Mouse (Mus musculus) hindbrain, embryonic 14.5 days (tissue): Measurements from ENCODE around the gene Ccdc74a. TPM values are rescaled to one million over a fixed set of nuclear protein-coding genes. Genes with fewer than 3 reads are reported as not detected.

ENCODE experiments used
- ATAC-seq: fragments of 200-750 bp; cut with Nextera tagmentation; 2 replicates; pipeline ENCODE4 v1.8.0; 2017; ENCODE audit warnings: moderate number of reproducible peaks, mild to moderate bottlenecking, moderate TSS enrichment, moderate library complexity; ENCODE audit not compliant: low FRiP score
- DNase-seq: peaks from one replicate; pipeline ENCODE4 v3.0.0-alpha.2; 2015; ENCODE audit warnings: low spot score
- H3K27ac ChIP-seq: fragments of 300-500 bp; sonication (generic); 2 replicates; pipeline ENCODE4 v1.5.1; 2014; ENCODE audit warnings: mild to moderate bottlenecking, moderate library complexity
- H3K27me3 ChIP-seq: fragments of 300-500 bp; sonication (generic); 2 replicates; pipeline ENCODE4 v1.6.1; 2014; ENCODE audit warnings: mild to moderate bottlenecking, low read length, mixed read lengths; ENCODE audit not compliant: control insufficient read depth, insufficient read depth
- H3K36me3 ChIP-seq: fragments of 300-500 bp; sonication (generic); replicated peaks from 2 replicates; pipeline ENCODE4 v1.6.1; 2014; ENCODE audit not compliant: control insufficient read depth, insufficient read depth
- H3K4me1 ChIP-seq: fragments of 300-500 bp; sonication (generic); replicated peaks from 2 replicates; pipeline ENCODE4 v1.6.1; 2014; ENCODE audit warnings: antibody characterized with exemption, low read length, mixed read lengths; ENCODE audit not compliant: control insufficient read depth, insufficient read depth
- H3K4me2 ChIP-seq: fragments of 300-500 bp; sonication (generic); replicated peaks from 2 replicates; pipeline ENCODE4 v1.6.1; 2014; ENCODE audit warnings: mild to moderate bottlenecking, moderate library complexity
- H3K4me3 ChIP-seq: fragments of 300-500 bp; sonication (generic); replicated peaks from 2 replicates; pipeline ENCODE4 v1.5.1; 2014; ENCODE audit warnings: mild to moderate bottlenecking, low read length
- H3K9ac ChIP-seq: fragments of 300-500 bp; sonication (generic); 2 replicates; pipeline ENCODE4 v1.6.1; 2014
- H3K9me3 ChIP-seq: fragments of 300-500 bp; sonication (generic); 2 replicates; pipeline ENCODE4 v1.6.1; 2016; ENCODE audit warnings: low read length; ENCODE audit not compliant: control insufficient read depth
- WGBS: fragments of 180-500 bp; shearing (Covaris S2); extraction: QIAGEN DNeasy Blood & Tissue Kit; methylation state at CpG from one replicate; pipeline ENCODE4 v1.1.7; 2014; 5-methylcytosine and 5-hydroxymethylcytosine counted together
- polyA plus RNA-seq: library from polyadenylated mRNA; unstranded; fragments of >200 nt; fragmentation: Nextera tagmentation; extraction: Ambion mirVana; gene quantifications from 2 replicates; pipeline ENCODE4 v1.2.1, GENCODE M21; 2014

The Ccdc74a gene
- polyA plus RNA-seq, 1 experiment from 2014 or later = 11.7 TPM

GRCm38 (mm10) chr16:17638036-17638628 lies 8.1 kb upstream of the Ccdc74a start:
- no peak for DNase-seq

GRCm38 (mm10) chr16:17639081-17639480 lies 7.2 kb upstream of the Ccdc74a start:
- Histone ChIP-seq H3K9ac (no peak overlapping the region), H3K4me2 (no peak overlapping the region), H3K27me3 (no peaks in the 10 kb centered on the region), H3K36me3 (peaks cover 85% of the 10 kb centered on the region), H3K27ac (no peak overlapping the region), H3K4me3 (no peak overlapping the region), H3K9me3 (no peaks in the 10 kb centered on the region), H3K4me1 (no peaks in the 10 kb centered on the region)
- 90% methylated on average over 3 of the region's 3 CpGs for WGBS
- DNase-seq = no peak
- no peak for ATAC-seq

More at GRCm38 (mm10) chr16:17638036-17638628, 8.1 kb upstream of the Ccdc74a start:
- 94% methylated on average over 9 of the region's 9 CpGs for WGBS
- ATAC-seq = no peak
- H3K4me1 ChIP-seq = no peaks in the 10 kb centered on the region
- H3K9me3 ChIP-seq = no peaks in the 10 kb centered on the region
- no peak overlapping the region for H3K4me3 ChIP-seq
- no peaks in the 10 kb centered on the region for H3K27me3 ChIP-seq
- no peak overlapping the region for H3K27ac ChIP-seq
- H3K36me3 ChIP-seq = peaks cover 84% of the 10 kb centered on the region
- H3K4me2 ChIP-seq = no peak overlapping the region
- H3K9ac ChIP-seq = no peak overlapping the region

- Histone ChIP-seq H3K27ac (no peak overlapping the region), H3K27me3 (no peaks in the 10 kb centered on the region), H3K4me1 (no peaks in the 10 kb centered on the region), H3K9me3 (no peaks in the 10 kb centered on the region), H3K4me2 (no peak overlapping the region), H3K36me3 (peaks cover 78% of the 10 kb centered on the region), H3K4me3 (no peak overlapping the region), H3K9ac (no peak overlapping the region)
- 91% methylated on average over 6 of the region's 6 CpGs for WGBS
- no peak for ATAC-seq
- DNase-seq = no peak
Observed at GRCm38 (mm10) chr16:17639951-17640350, 6.3 kb upstream of the Ccdc74a start.

- no peak overlapping the region for H3K4me3 ChIP-seq
- no peaks in the 10 kb centered on the region for H3K9me3 ChIP-seq
- H3K4me1 ChIP-seq = no peaks in the 10 kb centered on the region
- H3K9ac ChIP-seq = no peak overlapping the region
- DNase-seq = no peak
- no peaks in the 10 kb centered on the region for H3K27me3 ChIP-seq
- H3K36me3 ChIP-seq = peaks cover 73% of the 10 kb centered on the region
- H3K27ac ChIP-seq = no peak overlapping the region
- H3K4me2 ChIP-seq = no peak overlapping the region
- no peak for ATAC-seq
- 89% methylated on average over 9 of the region's 9 CpGs for WGBS
Observed at GRCm38 (mm10) chr16:17640706-17641105, 5.6 kb upstream of the Ccdc74a start.

GRCm38 (mm10) chr16:17641301-17641700 lies 5.0 kb upstream of the Ccdc74a start:
- Histone ChIP-seq H3K4me2 (no peak overlapping the region), H3K36me3 (peaks cover 73% of the 10 kb centered on the region), H3K27me3 (no peaks in the 10 kb centered on the region), H3K9me3 (no peaks in the 10 kb centered on the region), H3K4me1 (peaks cover 3% of the 10 kb centered on the region; the same call in 1 of the 2 replicates), H3K27ac (no peak overlapping the region), H3K9ac (no peak overlapping the region), H3K4me3 (no peak overlapping the region)
- DNase-seq = no peak
- 79% methylated on average over 6 of the region's 6 CpGs for WGBS
- no peak for ATAC-seq

GRCm38 (mm10) chr16:17642311-17642710 lies 4.0 kb upstream of the Ccdc74a start:
- ATAC-seq (no peak), DNase-seq (no peak)
- Histone ChIP-seq H3K27ac (no peak overlapping the region), H3K4me2 (no peak overlapping the region), H3K4me3 (no peak overlapping the region), H3K9ac (no peak overlapping the region), H3K36me3 (peaks cover 67% of the 10 kb centered on the region), H3K9me3 (no peaks in the 10 kb centered on the region), H3K4me1 (peaks cover 10% of the 10 kb centered on the region), H3K27me3 (no peaks in the 10 kb centered on the region)
- WGBS = 86% methylated on average over 8 of the region's 8 CpGs

- Histone ChIP-seq H3K4me1 (peaks cover 10% of the 10 kb centered on the region), H3K27ac (no peak overlapping the region), H3K4me2 (no peak overlapping the region), H3K4me3 (no peak overlapping the region), H3K9ac (no peak overlapping the region), H3K9me3 (no peaks in the 10 kb centered on the region), H3K27me3 (no peaks in the 10 kb centered on the region), H3K36me3 (peaks cover 60% of the 10 kb centered on the region)
- ATAC-seq (no peak), DNase-seq (no peak)
- WGBS = 95% methylated on average over 4 of the region's 4 CpGs
Observed at GRCm38 (mm10) chr16:17643437-17643990, 2.8 kb upstream of the Ccdc74a start.

- peaks cover 57% of the 10 kb centered on the region for H3K36me3 ChIP-seq
- H3K4me1 ChIP-seq = peaks cover 10% of the 10 kb centered on the region
- H3K9ac ChIP-seq = peak overlapping the region; percentile 63
- DNase-seq (no peak), ATAC-seq (no peak)
- H3K9me3 ChIP-seq = no peaks in the 10 kb centered on the region
- WGBS = 24% methylated on average over 1 of the region's 1 CpGs
- H3K27me3 ChIP-seq = no peaks in the 10 kb centered on the region
- H3K4me3 ChIP-seq = peak overlapping the region; percentile 61
- no peak overlapping the region for H3K27ac ChIP-seq
- H3K4me2 ChIP-seq = peak overlapping the region; percentile 78
Observed at GRCm38 (mm10) chr16:17647156-17647555, 886 bp downstream of the Ccdc74a start.

- Histone ChIP-seq H3K36me3 (peaks cover 57% of the 10 kb centered on the region), H3K4me1 (peaks cover 10% of the 10 kb centered on the region), H3K9me3 (no peaks in the 10 kb centered on the region), H3K27me3 (no peaks in the 10 kb centered on the region), H3K4me3 (no peak overlapping the region), H3K27ac (no peak overlapping the region), H3K4me2 (no peak overlapping the region), H3K9ac (peak overlapping the region; percentile 63; the same call in 1 of the 2 replicates)
- DNase-seq (no peak), ATAC-seq (no peak)
- WGBS = 84% methylated on average over 10 of the region's 10 CpGs
Observed at GRCm38 (mm10) chr16:17647566-17648340, 1.5 kb downstream of the Ccdc74a start.
